Mouse (Mus musculus) embryo, embryonic 11.5 days (tissue): Measurements from ENCODE around the gene Zar1l.

Experiments
- DNase-seq: peaks from one replicate; pipeline ENCODE4 v3.0.0-alpha.2; 2012; ENCODE audit warnings: low read depth, low spot score

Zar1l gene

GRCm38 (mm10) chr5:150485198-150485597 lies 32.8 kb downstream of the Zar1l start:
- peak; percentile 30 for DNase-seq

DNA sequence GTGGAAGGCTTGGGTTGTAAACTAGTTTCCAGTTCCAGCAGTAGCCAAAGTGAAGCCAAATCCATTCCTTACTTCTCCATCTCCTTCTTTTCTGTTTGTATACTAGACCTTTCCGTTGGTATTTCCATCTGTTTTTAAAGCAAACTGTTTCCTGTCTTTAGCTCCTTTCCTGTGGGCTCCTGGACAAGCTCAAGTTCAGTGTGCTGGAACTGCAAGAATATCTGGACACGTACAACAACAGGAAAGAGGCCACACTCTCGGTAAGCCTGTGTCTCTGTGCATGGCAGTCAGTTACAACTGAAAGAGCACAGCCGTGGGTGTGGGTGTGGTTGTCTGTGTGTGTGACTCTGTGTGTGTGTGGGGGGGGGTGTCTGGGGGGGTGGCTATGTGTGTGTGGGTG lies 39.4 kb downstream of the Zar1l start:
- DNase-seq, result no peak

DNA sequence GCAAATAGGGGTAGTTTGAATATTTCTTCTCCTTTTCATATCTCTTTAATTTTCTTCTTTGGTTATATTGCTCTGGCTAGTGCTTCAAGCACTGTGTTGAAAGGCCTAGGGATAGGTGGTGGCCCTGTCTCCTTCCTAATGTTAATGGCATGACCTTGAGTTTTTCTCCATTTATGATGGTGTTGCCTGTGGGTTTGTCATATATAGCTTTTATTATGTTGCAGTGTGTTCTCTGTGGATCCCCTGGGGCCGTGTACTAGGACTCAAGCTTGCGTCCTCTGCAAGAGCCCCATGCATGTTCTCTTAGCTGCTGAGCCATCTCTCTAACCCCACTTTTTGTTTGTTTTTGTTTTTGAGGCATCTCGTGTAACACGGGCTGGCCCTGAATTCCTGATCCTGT lies 40.6 kb downstream of the Zar1l start:
- DNase-seq, result no peak

GRCm38 (mm10) chr5:150468431-150468830 lies 49.5 kb downstream of the Zar1l start:
- DNase-seq, result no peak

DNA sequence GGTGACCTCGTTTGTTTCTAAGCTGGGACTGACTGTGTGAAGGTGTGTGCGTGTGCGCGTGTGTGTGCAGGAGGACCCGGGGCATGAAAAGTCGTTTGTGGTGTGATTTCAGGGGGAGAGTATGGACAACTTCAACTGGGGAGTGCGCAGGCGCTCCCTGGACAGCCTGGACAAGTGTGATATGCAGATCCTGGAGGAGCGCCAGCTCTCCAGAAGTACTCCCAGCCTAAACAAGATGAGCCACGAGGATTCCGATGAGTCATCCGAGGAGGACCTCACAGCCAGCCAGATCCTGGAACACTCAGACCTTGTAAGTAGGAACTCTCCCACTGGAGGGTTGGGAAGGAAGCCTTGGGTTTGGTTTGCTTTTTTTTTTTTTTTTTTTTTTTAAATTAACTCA lies 51.8 kb downstream of the Zar1l start:
- DNase-seq, result no peak

DNA sequence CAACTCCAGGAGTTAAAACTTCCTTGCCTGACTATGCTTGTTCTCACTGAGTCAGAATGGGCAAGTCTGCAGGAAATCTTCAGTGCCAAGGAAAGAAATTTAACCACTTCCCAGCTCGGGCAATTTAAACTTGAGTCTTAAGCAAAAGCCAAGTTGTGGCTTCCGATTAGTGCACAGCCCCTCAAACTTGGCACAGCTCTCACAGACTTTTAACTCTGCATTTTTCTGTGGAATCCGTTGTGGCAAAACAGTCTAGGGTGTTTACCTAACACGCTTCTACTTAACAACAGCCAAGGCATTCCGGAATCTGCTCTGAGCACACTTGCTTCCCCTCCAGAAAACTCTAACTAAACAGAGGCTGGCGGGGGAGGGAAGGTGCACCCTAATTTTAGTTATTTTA lies 52.7 kb downstream of the Zar1l start:
- no peak for DNase-seq

DNA sequence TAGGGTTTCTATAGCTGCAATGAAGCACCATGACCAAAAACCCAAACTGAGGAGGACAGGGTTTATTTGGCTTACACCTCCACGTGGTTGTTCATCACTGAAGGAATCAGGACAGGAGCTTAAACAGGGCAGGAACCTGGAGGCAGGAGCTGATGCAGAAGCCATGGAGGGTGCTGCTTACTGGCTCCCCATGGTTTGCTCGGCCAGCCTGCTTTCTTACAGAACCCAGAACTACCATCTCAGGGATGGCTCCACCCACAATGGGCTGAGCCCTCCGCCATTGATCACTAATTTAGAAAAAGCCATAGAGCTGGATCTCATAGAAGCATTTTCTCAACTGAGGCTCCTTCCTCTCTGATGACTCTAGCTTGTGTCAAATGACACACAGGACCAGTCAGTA lies 53.2 kb downstream of the Zar1l start:
- no peak for DNase-seq

DNA sequence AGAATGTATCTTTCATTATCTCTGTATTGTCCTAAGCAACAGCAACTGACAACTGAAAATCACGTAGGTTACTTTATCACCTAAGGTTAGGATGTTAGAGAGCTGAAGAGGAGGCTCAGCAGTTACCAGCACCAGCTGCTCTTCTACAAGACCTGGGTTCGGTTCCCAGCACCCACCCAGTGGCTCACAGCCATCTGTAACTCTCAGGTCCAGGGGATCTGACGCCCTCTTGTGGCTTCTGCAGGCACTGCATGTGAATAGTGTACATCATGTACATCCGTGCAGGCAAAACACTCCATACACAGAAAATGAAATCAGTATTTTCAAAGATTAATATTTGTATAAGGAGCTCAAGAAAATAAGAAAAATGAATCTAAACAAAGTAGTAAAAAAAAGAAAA lies 58.2 kb downstream of the Zar1l start:
- DNase-seq, result no peak

DNA sequence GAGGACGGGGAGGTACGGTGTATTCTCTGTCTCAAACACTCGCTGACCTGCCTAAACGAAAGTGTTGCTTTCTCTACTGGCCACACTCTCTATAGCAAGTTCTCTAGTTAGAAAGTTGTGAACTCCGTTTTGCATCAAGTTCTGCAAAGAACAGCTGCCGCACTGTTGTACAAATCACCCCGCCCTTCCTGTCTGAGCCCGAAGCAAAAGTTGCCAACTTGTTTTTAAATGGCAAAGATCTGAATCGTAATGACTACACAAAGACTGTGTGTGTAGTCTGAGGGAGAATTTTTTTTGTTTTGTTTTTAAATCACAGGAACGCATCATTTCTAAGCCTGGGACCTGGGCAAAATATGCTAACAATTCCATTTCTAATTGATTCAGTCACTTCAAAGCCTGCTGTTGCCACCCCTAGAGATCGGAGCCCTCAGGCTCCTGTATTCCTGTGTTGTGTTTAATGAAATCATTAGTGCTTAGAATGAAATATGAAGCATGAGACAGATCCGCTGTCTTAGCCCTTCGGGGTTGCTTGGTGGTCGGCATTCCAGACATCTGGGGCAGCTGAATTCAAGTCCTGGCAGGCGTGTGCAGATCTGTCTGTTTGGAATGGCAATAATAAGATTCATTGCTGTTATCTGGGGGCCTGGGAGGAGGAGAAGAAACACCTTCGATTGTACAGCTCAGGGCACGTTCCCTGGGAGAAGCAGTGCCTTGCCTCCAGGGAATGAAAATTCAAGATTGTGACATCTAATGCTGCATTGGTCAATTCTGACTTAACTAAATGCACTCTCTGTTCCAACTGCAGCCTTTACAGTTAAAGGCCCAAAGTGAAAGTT lies 59.8 kb downstream of the Zar1l start:
- peak; percentile 29 for DNase-seq

GRCm38 (mm10) chr5:150457165-150457903 lies 60.6 kb downstream of the Zar1l start:
- no peak for DNase-seq
